Mouse (Mus musculus) 3T3-L1 (cell line): ENCODE measurements around the gene Map3k21.
A peak's percentile ranks its signal among the peaks of the same experiment; 100 is the strongest.

ENCODE experiments used
- DNase-seq: peaks from one replicate; pipeline ENCODE4 v3.0.0-alpha.2; 2015; ENCODE audit warnings: low read depth, low spot score

The Map3k21 gene

DNA sequence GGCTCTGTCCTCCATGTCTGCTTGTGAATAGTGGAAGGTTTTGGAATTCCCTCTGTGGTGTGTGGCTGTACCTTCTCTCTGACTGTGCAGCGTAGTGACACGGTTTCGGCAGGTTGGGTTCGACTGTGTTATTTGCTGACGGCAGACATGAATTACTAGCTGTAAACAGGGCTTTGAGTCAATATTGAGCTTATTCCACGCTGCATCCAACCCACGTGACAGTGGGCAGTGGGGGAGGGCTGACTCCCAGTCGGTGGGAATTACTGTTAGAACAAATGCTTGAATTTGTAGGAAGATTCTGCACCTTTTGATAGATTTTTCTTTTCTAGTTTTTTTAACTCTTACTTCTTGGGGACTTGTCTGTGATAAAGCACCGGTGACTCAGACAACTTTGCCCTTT is 4.1 kb downstream of the Map3k21 start:
- DNase-seq: no peak

DNA sequence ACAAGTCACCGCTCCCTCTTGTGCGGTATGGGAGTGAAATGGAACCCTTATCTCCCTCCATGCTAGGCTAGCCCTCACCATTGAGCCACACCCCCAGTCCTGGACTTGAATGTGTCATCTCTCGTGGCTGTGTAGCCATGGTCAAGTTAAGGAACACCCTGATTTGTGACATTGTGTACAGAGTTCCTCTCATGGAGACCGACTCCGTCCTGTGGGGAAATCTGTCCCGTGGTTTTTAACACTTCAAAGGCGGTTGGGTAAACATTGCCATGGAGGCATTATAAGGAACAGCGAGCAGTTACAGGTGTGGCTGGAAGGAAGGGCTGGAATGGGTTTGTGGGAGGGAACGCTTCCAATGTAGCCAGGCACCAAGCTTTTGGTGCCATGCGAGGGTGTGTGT is 6.8 kb downstream of the Map3k21 start:
- no peak for DNase-seq

DNA sequence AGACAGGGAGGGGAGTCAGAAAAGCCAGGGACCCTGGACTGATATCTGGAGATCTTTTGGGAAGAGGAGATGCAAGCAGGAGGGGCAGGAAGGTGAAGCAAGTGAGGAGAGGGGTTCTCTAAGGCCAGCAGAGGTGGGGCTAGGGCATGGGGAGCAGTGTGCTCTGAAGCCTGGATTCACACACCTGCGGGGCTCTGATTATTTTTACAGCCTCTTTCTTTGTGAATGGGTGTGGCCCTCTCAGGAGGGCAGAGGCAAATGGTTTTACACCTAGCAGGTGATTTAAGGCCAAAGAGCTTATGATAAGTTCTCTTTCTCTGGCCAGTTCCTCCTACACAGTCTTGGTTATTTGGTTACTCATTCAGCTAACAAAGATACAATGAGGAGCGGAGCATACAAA is 8.5 kb downstream of the Map3k21 start:
- DNase-seq: no peak

DNA sequence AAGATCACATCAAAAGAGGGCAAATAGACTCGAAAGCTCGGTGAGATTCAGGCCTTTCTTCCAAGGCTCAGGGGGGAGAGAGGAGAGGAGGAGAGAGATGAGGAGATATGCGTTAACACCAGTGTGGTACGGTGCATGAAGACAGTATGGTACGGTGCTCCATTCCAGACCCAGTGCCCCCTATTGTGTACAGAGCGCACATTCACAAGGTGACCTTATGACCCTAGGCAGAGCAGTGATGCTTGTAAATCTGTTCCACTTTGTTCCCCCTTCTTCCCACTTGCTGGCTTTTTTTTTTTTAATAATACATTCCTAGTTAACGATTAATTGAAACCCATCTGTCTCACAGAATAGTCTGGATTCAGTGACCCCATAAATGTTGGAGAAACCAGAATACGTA is 9.3 kb downstream of the Map3k21 start:
- no peak for DNase-seq

DNA sequence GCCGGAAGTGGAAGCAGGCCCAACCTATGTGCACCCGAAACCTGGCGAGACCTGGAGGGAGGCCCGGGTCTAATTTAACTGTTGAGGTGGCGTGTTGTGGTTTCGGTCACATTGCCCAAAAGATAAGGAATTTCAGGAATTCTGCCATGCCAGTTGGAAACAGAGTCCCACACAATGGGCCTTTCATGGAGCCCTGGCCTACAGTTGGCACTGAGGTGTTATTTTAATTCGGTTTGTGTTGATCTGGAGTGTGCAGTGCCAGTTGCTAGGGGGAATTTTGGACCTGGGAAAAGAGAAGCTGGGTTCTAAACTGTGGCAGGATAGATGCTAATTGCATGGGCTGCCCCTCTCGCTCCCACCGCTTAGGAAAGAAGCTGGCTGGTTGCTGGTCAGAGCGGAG is 10.0 kb downstream of the Map3k21 start:
- DNase-seq: peak; percentile 23

DNA sequence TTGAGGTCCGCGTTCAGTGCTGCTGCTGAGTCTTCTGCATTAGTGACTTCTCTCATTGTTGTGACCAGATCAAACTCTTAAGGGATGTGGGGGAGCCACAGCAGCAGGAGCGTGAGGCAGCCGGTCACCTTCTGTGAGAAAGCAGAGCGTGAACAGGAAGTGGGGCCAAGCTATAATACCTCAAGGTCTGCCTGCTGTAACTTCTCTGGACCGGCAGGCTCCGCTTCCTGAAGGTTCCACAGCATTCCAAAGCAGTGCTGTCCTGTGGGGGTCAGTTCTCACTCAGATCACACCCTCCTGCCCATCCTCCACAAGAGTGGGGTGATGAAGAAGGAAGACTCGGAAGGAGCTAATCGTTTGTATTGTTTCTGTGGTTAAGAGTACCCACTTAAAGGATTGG is 10.5 kb downstream of the Map3k21 start:
- no peak for DNase-seq

DNA sequence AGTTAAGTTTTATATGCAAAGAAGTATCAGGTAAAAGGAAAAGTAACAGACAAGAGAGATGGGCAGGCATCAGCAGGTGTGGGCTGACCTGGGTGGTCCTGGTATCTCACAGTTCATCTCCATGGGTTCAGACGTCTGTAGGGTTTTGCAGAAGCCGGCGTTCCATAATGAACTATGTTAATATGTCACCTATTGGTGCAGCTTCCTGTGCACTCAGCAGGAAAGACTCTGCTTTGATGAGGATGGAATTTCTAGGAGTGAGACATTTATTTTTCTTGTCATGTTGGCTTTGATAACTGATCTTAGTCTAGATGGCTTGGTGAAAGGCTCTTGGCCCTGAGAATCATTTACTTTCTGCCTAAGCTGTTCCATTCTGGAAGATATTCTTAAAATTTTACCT is 12.1 kb downstream of the Map3k21 start:
- no peak for DNase-seq

DNA sequence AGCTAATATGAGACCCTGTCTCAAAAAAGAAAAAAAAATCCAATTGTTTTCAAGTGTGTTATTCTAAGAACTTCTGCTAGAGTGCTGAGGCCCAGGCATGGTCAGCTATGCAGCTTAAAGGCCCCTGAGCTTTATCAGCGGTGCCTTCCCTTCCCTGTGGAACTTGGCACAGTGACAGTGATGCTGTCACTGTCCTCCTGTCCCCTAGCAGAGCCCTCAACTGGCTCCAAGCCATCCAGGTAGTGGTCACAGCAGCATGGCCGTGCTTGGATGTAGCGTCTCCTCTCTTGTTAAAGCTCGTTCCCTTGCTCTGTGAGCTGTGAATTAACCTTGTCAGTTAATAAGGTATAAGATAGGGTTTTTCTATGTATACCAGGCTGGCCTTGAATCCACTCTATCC is 16.4 kb downstream of the Map3k21 start:
- DNase-seq: no peak

DNA sequence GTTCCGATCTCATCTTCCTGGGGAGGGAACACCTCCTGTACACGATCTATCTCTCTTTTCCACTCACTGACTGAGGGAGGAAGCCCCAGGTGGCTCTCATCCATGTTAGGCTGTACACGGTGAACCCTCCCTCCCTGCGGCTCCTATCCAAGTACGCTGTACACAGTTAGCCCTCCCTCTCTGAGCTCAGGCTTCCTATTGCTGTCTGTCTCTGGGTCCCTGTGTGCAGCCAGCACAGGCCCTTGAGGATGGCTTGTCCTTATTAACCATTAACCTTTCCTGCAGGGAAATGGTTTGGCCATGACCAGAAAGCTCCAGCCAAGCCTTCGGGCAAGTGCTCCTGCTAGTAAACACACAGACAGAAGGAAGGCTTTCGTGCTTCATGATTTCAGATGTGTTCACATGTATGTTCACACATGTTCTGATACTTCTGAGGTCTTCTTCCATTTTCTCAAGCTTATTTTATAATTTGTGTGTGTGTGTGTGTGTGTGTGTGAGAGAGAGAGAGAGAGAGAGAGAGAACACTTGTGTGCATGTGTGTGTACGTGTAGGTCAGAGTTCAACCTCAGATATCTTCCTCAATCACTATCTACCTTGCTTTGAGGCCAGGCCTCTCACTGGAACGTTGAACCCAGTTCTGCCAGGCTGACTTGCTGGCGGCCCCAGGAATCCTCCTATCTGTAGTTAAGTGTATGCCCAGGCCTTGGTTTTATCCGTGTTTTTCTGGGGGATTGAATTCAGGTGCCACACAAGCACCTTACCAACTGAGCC is 20.2 kb downstream of the Map3k21 start:
- DNase-seq: no peak

DNA sequence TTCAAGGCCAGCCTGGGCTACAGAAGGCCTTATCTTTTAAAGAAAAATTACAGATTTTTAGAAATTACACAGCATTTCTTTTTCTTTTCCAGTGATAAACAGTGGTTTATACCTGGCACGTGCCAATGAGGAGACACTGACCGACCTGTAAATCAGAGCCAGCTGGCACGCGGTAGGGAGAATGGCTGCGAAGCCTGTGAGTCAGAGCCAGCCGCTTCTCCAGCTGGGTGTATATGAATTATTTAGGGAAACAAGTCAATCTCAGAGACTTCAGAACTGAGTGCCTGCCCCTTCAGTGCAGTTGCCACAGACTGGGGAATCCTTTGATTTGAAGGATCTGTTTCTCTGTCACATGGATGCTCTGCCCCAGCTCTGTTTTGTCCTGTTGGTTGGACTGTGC is 21.6 kb downstream of the Map3k21 start:
- no peak for DNase-seq

DNA sequence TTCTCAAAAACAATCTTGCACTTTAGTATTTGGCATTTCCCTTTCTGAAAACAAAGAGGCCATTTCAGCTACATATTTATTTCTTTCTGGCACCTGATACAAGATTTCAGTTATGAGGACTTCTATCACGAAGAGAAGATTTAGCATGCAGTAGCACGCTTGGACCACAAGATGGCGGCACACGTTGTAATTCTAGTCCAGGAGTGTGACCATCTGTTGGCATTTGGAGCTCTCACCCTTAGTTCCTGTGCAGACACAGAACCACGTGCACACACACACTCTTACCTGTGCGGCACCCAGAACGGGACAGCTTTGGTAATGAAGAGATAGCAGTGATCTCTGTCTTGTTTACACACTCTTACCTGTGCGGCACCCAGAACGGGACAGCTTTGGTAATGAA is 25.4 kb downstream of the Map3k21 start:
- DNase-seq: peak; percentile 71

DNA sequence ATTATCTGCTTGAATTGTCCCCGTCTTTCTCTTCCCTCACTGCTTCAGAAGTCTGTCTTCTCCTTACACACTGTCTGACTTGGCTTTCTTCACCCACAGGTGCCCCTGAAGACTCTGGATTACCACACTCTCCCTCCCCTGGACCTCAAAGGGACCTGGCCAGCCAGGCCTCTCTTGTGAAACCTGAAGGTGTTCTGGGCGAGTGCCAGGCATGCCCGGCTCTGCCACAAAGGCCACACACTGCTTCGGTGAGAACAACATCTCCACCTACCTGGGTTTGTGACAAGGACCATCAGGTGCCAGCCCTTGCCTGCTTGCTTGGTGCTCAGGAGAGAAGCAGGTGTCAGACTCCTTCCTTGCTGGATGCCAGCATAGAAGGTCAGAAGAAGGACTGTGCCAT is 34.3 kb downstream of the Map3k21 start:
- no peak for DNase-seq

DNA sequence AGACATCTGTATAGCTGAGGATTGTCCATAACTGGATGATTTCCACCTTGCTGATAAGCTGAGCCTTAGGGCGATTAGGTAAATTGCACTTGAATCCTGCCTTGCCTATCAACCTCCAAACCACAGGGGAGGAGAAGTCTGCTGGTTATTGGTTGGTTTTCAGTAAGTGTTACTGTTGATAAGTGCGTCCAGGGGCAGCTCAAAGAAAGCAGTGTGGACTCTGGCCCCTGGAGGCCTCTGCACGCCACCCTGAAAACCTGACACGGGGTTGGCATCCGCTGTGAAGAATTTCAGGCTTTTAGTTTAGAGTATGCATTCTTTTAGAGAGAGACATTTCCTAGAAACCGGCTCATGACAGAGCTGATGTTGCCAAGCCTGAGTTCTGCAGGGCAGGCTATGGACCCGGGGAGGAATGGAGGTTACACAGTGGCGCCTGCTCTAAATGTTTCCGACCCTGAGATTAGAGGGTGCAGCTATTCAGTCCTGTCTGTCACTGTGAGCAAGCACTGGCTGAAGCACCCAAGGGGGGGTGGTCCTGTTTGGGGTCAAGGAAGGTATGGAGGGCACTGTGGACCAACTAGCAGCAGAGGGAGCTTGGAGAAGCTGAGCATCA is 38.6 kb downstream of the Map3k21 start:
- peak; percentile 69 for DNase-seq

DNA sequence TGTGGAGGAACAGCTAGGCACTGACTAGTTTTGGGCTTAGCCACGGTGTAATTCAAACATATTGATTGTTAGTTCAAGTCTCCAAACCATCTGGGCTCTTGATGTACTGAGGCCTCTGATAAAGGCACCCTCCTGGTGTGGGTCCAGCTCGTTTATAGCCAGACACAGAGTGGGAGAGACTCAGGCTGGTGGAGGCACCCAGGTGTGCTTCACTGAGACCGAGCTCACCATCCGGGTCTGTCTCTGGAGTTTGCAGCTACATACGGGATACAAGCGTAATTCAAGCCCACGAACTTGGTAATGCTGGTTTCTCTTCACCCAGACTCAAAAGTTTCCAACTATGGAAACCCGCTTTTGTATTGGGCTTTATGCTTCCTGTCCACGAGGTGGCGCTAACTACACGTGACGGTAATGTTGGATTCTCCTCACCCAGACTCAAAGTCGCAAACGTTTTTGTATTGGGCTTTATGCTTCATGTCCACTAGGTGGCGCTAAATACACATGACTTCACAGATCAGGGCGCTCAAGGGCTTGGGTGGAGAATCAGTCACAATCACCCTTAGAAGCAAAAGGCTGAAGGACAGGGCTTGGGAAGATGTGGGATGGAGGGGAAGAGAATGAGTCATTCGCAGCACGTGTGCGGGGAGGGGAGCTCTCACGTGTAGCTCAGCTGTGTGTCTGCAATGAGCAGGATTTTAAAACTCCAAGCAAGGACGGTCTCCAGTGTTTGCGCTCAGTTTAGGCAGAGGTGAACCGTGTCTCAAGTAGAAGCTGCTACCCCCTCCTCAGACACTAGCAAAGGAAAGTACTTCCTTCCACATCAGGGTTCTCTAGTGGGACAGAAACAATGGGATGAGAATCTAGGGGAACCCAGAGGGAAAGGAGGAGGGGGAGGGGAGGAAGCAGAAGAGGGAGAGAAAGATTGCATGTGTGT is 40.0 kb downstream of the Map3k21 start:
- DNase-seq: peak; percentile 95

DNA sequence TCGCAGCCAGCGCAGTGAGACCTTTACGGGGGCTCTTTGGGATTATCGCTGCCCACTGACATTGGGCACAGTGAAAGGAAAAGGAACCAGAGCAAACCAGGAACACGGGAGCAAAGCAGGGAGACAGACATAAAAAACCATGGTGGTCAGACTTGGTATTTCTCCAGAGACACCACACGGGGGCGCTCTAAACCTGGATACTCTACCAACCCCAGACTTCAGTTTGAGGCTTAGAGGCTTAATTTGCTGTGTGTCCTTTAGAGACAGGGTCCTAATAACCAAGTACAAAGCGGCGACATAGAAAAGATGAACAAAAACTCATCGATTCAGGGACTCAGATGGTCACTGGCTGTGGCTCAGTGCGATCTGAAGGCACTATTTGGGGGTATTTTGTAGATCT is 45.4 kb downstream of the Map3k21 start:
- DNase-seq: peak; percentile 44

DNA sequence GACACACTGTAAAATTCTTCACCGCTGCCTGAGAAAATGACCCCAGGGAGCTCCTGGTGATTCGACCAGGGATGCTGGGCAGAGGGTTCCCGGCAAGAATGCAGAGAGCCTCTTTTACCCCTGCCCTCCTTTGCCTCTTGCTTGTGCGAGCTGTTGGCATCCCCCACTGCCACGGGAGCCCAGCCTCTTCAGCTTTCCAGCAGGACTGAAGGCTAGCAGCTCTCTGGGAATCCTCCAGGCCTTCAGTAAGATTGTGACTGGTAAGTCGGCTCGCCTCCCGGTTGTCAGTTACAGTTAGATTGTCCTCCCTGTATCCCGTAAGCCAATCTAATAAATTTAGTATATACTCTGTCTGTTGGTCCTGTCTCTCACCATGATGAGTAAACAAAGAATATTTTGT is 46.5 kb downstream of the Map3k21 start:
- DNase-seq: no peak

DNA sequence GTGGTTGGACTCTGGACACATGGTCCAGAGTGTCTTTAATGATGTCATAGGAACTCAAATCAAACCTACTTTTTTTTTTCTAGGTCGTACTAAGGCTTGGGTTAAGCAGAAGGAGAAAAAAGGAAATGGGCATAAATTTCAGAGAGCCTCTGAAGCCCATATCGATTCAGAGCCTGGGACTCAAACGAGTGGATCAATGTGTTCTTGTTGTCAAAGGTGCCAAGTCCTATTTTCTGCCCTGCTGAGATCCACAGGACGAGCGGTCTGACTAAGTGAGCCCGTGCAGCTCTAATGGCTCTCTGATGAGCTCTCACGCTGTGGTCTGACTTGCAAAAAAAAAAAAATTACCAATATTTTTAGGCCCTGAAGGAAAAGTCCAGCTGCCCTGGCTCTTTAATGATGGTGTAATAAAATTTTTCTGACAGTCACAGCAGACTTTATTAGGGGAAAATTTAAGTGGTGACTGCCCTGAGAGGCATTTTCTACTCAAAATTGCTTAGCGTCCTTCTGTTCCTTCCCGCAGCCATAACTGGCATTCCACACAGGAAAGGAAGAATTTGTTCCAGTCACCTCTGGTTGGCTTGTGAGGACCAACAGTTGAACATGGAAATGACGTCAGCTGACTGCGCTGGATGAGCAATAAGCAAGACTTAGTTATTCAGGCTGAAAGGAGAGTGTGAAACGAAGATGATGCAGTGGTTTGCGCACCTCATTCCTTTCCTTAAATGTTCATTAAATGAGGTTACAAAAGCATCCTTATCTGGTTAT is 47.2 kb downstream of the Map3k21 start:
- no peak for DNase-seq

DNA sequence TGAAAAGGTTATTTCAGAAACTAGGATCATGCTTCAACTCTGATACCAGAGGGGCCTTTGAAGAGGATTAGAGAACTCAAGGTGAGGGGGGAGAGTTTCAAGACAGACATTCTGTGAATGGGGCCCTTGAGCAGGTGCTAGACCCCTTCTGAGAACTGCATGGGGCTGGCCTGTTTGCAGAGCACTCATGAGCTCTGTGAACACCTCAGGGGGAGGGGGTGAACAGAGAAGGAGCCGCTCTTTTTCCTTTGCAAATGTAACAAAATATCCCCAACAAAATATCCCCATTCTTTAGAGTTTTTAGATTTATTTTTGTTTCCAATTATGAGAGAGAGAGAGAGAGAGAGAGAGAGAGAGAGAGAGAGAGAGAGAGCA is 47.7 kb downstream of the Map3k21 start:
- DNase-seq: no peak

DNA sequence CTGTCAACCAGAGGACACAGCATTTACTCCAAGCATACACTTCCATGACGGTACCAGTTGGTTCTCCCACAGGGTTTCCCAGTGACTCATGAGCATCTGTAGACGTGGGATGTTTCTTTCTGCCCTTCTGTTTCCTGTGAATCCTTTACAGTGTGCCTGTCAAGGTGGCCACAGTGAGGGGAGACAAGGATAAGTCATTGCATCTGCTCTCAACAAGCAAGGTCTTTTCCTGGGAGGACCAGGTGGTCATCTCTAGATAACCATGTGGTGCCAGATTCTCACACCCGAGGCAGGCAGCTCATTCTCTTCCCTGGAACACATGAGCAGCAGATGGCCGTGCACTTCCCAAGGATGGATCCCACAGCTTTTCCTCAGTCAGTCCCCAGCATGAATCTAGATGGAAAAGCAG is 49.1 kb downstream of the Map3k21 start:
- peak; percentile 53 for DNase-seq

DNA sequence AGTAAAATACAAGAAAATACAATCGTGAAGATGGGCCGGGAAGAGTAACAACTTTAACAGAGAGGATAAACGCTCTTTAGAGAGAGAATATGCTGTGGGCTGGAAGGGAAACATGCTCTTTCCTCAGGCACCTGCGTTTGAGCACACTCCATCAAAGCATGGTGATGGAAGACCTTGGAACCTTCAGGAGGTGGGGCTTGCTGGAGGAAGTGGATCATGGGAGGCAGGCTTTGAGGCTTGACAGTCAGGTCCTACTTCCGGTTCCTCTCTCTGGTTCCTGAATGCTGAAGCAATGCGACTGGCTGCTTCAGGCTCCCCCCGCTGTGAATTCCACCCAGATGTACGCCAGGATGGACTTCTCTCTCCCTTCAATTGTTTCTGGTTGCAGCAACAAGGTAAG is 49.8 kb downstream of the Map3k21 start:
- no peak for DNase-seq

DNA sequence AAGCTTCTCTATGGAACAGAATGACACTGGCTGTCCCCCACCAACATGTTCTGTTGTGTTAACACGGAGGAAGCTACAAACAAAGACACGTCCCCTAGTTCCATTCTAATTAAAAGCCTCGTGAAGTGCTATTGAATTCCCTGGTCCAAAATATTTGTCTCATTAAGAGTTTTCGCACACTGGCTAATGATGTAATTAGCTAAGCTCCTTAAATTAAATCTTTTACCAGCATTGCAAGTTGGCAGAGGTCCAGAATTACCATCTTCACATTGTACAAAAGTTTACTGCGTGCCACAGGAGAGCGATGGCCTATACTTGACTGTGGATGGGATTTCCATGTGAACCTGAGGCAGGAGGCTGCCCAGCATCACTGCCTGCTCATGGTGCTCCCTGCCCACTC is 51.5 kb downstream of the Map3k21 start:
- DNase-seq: no peak

DNA sequence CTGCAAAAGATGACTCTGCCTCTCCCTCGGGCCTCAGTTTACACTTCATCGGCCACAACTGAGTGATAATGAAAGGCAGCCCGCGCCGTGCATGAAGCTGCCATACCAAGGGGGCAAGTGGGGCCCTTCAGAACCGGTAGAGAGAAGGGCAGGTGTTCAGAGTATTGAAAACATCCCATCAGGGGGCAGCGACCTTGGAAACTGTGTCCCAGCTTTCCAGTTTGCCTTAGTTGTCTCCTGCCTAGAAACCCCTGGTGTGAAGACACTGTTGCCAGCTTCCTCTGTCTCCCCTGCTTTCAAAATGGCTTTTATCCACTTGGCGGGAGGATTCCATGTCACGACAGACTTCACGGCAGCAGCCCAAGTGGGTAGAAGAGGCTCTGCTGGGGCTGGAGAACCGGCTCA is 53.6 kb downstream of the Map3k21 start:
- DNase-seq: no peak
